Mouse (Mus musculus) forebrain, embryonic 16.5 days (tissue): ENCODE measurements around the gene Slco3a1. TPM values are rescaled to one million over a fixed set of nuclear protein-coding genes. Genes with fewer than 3 reads are reported as not detected.

Source experiments
- ATAC-seq: fragments of 200-750 bp; cut with Nextera tagmentation; 2 replicates; pipeline ENCODE4 v1.8.0; 2017; ENCODE audit warnings: mild to moderate bottlenecking, moderate library complexity
- H3K27ac ChIP-seq: fragments of 300-500 bp; sonication (generic); 2 replicates; pipeline ENCODE4 v1.5.1; 2014; ENCODE audit warnings: low read length, control low read depth
- H3K27me3 ChIP-seq: fragments of 300-500 bp; sonication (generic); replicated peaks from 2 replicates; pipeline ENCODE4 v1.6.1; 2014; ENCODE audit warnings: low read length; ENCODE audit not compliant: control insufficient read depth, insufficient read depth
- H3K36me3 ChIP-seq: fragments of 300-500 bp; sonication (generic); 2 replicates; pipeline ENCODE4 v1.6.1; 2014; ENCODE audit not compliant: control insufficient read depth, insufficient read depth
- H3K4me1 ChIP-seq: fragments of 300-500 bp; sonication (generic); replicated peaks from 2 replicates; pipeline ENCODE4 v1.6.1; 2014; ENCODE audit warnings: low read length; ENCODE audit not compliant: control insufficient read depth, insufficient read depth
- H3K4me2 ChIP-seq: fragments of 300-500 bp; sonication (generic); 2 replicates; pipeline ENCODE4 v1.6.1; 2014; ENCODE audit warnings: mild to moderate bottlenecking, low read length, control low read depth
- H3K4me3 ChIP-seq: fragments of 300-500 bp; sonication (generic); replicated peaks from 2 replicates; pipeline ENCODE4 v1.5.1; 2014; ENCODE audit warnings: mild to moderate bottlenecking, low read length, control low read depth
- H3K9ac ChIP-seq: fragments of 300-500 bp; sonication (generic); replicated peaks from 2 replicates; pipeline ENCODE4 v1.6.1; 2014; ENCODE audit warnings: low read depth, low read length, control low read depth
- H3K9me3 ChIP-seq: fragments of 300-500 bp; sonication (generic); 2 replicates; pipeline ENCODE4 v1.6.1; 2016; ENCODE audit warnings: low read length; ENCODE audit not compliant: control insufficient read depth
- WGBS: fragments of 180-500 bp; shearing (Covaris S2); extraction: QIAGEN DNeasy Blood & Tissue Kit; methylation state at CpG from one replicate; pipeline ENCODE4 v1.1.7; 2014; 5-methylcytosine and 5-hydroxymethylcytosine counted together
- polyA plus RNA-seq: library from polyadenylated mRNA; unstranded; fragments of >200 nt; fragmentation: Nextera tagmentation; extraction: Ambion mirVana; gene quantifications from 2 replicates; pipeline ENCODE4 v1.2.1, GENCODE M21; 2015

Gene Slco3a1
- 18.6 and 24.2 TPM in 2 replicates for polyA plus RNA-seq

DNA sequence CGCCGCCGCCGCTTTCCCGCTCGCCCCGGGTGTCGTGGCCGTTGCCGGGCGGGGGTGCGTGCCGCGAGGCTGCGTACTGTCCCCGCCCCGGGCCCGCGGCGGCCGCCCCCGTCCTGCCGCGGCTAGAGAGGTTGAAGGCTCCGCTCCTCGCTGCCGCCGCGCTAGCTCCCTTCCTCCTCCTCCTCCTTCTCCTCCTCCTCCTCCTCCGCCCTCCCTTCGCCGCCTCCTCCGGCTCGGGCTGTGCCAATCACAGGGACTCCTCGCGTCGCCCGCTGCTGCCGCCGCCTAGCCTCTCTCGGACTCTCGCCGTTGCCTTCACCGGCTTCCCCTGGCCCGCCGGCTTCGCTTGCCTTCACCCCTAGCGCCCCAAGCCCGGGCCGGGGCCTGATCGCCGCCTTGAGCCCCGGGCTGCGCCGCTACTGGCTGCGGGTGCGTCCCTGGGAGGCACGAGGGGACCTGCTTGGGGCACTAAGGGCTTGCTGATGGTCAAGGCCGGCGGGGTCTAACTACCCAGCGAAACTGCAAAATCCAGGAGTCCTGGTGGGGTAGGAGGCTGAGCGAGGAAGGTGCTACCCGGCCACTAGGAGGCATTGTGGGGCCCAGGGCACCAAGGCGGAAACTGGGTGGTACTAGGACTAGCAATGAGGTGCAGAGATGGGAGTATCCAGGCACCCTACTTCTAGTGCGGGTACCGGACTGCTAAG lies at the start of gene Slco3a1:
Slco3a1 (minus strand) TSS at position 173 of the 704 bp plus-strand sequence.
- Histone ChIP-seq H3K4me2 (peak within 1 kb of the TSS; percentile 70), H3K9ac (peak within 1 kb of the TSS; percentile 89), H3K27me3 (no peaks in the 10 kb centered on the region; the same call in 1 of the 2 replicates), H3K36me3 (no peaks in the 10 kb centered on the region), H3K9me3 (no peaks in the 10 kb centered on the region), H3K4me3 (peak within 1 kb of the TSS; percentile 74), H3K4me1 (peaks cover 21% of the 10 kb centered on the region), H3K27ac (peak within 1 kb of the TSS; percentile 76)
- WGBS = 2% methylated on average over 57 of the region's 66 CpGs
- ATAC-seq = peak; percentile 92

DNA sequence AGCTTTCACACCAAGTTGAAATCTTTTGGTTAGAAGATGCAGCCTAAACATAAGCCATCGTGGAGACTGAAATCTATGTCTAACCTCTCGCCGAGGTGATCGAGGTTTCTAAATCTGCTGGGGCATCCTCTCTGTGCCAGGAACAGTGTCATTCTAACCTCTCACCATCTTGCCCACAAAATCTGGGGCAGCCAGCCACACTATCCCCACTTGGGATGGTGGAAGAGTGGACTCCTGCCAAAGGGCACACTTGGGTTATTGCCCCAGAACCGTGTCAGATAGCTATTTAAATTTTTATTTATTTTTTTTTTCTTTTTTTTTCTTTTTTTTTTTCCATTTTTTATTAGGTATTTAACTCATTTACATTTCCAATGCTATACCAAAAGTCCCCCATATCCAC lies 46.4 kb upstream of the Slco3a1 start:
- Histone ChIP-seq H3K9me3 (no peaks in the 10 kb centered on the region), H3K27me3 (no peaks in the 10 kb centered on the region), H3K36me3 (no peaks in the 10 kb centered on the region), H3K4me3 (no peak overlapping the region), H3K27ac (no peak overlapping the region), H3K4me1 (no peaks in the 10 kb centered on the region), H3K4me2 (no peak overlapping the region), H3K9ac (no peak overlapping the region)
- WGBS = 91% methylated on average over 5 of the region's 5 CpGs
- ATAC-seq = no peak

DNA sequence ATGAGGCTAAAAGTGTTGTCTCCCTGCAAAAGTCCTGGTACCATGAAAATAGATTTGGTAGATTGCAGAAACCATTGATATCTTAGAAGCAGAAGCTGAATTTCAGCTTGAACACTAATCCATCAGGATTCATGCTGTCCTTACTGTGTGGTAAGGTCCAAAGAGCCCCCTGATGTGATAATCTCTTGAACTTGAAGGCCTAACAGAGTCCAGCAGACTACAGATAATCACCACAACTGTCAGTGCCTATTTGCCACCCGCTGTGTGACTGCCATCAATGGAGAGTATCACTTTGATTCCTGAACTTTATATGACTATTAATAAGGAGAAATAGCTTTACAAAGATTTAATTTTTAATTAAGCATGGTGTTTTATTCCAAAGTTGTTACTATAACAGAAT lies 24.8 kb upstream of the Slco3a1 start:
- no peak overlapping the region for H3K9ac ChIP-seq
- H3K4me3 ChIP-seq = no peak overlapping the region
- H3K9me3 ChIP-seq = no peaks in the 10 kb centered on the region
- H3K27me3 ChIP-seq = no peaks in the 10 kb centered on the region
- H3K36me3 ChIP-seq = no peaks in the 10 kb centered on the region
- no peak overlapping the region for H3K27ac ChIP-seq
- WGBS = 75% methylated on average over 1 of the region's 1 CpGs
- no peak overlapping the region for H3K4me2 ChIP-seq
- no peak for ATAC-seq
- H3K4me1 ChIP-seq = no peaks in the 10 kb centered on the region

- Histone ChIP-seq H3K4me1 (no peaks in the 10 kb centered on the region), H3K4me2 (no peak overlapping the region), H3K9ac (no peak overlapping the region), H3K36me3 (no peaks in the 10 kb centered on the region), H3K4me3 (no peak overlapping the region), H3K27ac (no peak overlapping the region), H3K27me3 (no peaks in the 10 kb centered on the region), H3K9me3 (no peaks in the 10 kb centered on the region)
- WGBS = 74% methylated on average over 3 of the region's 3 CpGs
- no peak for ATAC-seq
Measured at GRCm38 (mm10) chr7:74575678-74576077, 21.1 kb upstream of the Slco3a1 start.

DNA sequence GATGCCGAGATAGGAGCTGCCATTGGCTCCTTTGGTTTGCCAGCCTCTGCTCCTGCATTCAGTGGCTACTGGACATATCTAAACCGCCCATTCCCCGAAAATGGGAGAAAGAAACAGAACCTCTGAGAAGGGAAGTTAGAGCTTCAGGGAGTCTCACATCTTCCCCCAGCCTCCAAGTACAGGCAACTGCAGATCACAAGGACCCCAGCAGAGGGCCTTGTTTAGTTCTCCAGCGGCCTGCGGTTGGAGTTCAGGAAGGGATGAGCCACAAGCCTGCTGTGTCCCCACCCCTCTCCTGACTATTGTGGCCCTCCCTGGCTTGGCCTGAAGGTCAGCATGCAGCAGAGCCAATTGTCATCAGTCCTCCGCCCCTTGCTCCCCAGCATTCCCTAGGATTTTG lies 836 bp upstream of the Slco3a1 start:
- H3K27me3 ChIP-seq = no peaks in the 10 kb centered on the region; the same call in 1 of the 2 replicates
- peak overlapping the region; percentile 70 for H3K4me2 ChIP-seq
- peak; percentile 43 for ATAC-seq
- H3K9me3 ChIP-seq = no peaks in the 10 kb centered on the region
- no peaks in the 10 kb centered on the region for H3K36me3 ChIP-seq
- WGBS = 17% methylated on average over 6 of the region's 6 CpGs
- peaks cover 21% of the 10 kb centered on the region for H3K4me1 ChIP-seq
- no peak overlapping the region; the same call in 1 of the 2 replicates for H3K27ac ChIP-seq
- H3K4me3 ChIP-seq = peak overlapping the region; percentile 74
- peak overlapping the region; percentile 89 for H3K9ac ChIP-seq

DNA sequence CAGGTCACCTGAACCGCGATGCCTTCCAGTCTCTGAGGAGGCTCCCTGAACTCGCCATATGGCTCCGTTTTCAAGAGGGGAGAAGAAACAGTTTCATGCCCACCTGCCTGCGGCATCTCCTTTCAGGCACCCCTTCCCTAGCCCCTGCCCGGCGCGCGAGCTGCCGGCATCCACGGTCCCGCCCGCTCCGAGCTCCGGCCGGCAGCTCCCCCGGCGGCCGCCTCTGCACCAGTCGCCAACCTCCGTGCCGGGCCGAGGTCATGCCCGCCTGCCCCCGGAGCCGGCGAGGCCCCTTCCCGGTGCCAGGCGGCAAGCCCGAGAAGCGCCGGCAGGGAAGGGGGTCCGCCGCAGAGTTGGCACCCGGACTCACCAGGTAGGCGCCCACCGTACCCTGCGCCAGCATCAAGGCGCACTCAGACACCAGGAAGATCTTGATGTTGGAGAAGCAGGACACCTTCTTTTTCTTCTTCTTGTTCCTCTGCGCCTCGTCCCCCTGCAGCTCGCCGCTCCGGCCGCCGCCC lies 479 bp downstream of the Slco3a1 start:
- Histone ChIP-seq H3K4me2 (peak overlapping the region; percentile 70), H3K9ac (peak overlapping the region; percentile 89), H3K4me3 (peak overlapping the region; percentile 74), H3K36me3 (no peaks in the 10 kb centered on the region), H3K4me1 (peaks cover 21% of the 10 kb centered on the region), H3K27me3 (no peaks in the 10 kb centered on the region; the same call in 1 of the 2 replicates), H3K9me3 (no peaks in the 10 kb centered on the region), H3K27ac (peak overlapping the region; percentile 76)
- under 1% methylated on average over 46 of the region's 46 CpGs for WGBS
- peak; percentile 72 for ATAC-seq

DNA sequence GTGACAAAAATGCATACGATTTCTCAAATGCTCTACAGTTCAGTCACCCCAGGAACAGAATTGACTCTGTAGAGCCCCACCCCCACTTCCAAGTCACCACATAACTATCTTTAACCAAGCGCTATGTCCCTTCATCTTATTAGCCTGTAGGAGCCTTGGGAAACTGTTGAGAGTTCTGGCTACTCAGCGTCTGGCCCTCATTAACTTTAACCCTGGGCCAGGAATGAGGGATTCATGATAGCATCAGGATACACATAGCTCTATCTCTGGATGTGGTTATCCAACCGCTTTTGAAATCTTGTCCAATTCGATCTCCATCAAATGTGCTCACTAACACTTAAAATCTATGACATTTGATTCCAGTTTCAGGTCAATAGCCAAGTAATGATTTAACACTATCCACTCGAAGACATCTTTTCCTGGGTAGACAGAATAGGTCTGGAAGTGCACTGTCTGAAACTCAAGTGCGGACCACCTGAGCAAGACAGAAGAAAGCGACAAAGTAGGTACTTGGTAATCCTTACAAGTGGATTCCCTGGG lies 1.4 kb downstream of the Slco3a1 start:
- H3K4me3 ChIP-seq = peak overlapping the region; percentile 74
- ATAC-seq = no peak
- H3K36me3 ChIP-seq = no peaks in the 10 kb centered on the region
- WGBS = 62% methylated on average over 8 of the region's 8 CpGs
- H3K27ac ChIP-seq = no peak overlapping the region
- H3K4me1 ChIP-seq = peaks cover 21% of the 10 kb centered on the region
- H3K4me2 ChIP-seq = peak overlapping the region; percentile 70
- H3K9ac ChIP-seq = no peak overlapping the region
- H3K9me3 ChIP-seq = no peaks in the 10 kb centered on the region
- H3K27me3 ChIP-seq = no peaks in the 10 kb centered on the region; the same call in 1 of the 2 replicates

- Histone ChIP-seq H3K4me2 (peak overlapping the region; percentile 70), H3K27ac (no peak overlapping the region), H3K4me3 (peak overlapping the region; percentile 74), H3K27me3 (no peaks in the 10 kb centered on the region; the same call in 1 of the 2 replicates), H3K9me3 (no peaks in the 10 kb centered on the region), H3K36me3 (no peaks in the 10 kb centered on the region), H3K4me1 (peaks cover 21% of the 10 kb centered on the region), H3K9ac (no peak overlapping the region)
- ATAC-seq = no peak
- 69% methylated on average over 4 of the region's 4 CpGs for WGBS
Measured at GRCm38 (mm10) chr7:74552546-74552945, 2.0 kb downstream of the Slco3a1 start.

GRCm38 (mm10) chr7:74552000-74552358 lies 2.6 kb downstream of the Slco3a1 start:
- H3K9ac ChIP-seq = no peak overlapping the region
- H3K4me3 ChIP-seq = peak overlapping the region; percentile 74
- WGBS = 39% methylated on average over 2 of the region's 2 CpGs
- no peak overlapping the region for H3K27ac ChIP-seq
- peak overlapping the region; percentile 70 for H3K4me2 ChIP-seq
- H3K9me3 ChIP-seq = no peaks in the 10 kb centered on the region
- no peaks in the 10 kb centered on the region for H3K36me3 ChIP-seq
- H3K27me3 ChIP-seq = no peaks in the 10 kb centered on the region; the same call in 1 of the 2 replicates
- ATAC-seq = no peak
- H3K4me1 ChIP-seq = peaks cover 21% of the 10 kb centered on the region
